Mouse (Mus musculus) CD4-positive, CD25-positive, alpha-beta regulatory T cell, adult 4 months (primary cell): Measurements from ENCODE around the gene Cfap77. TPM values are rescaled to one million over a fixed set of nuclear protein-coding genes. Genes with fewer than 3 reads are reported as not detected.

ENCODE experiments used
- ATAC-seq: one replicate; pipeline ENCODE4 v1.8.0; 2017
- polyA plus RNA-seq, 2 experiments: library from polyadenylated mRNA; unstranded; fragments of 100-300 nt; shearing (Covaris generic); gene quantifications; one replicate each; pipeline ENCODE4 v1.2.1; 2017

Gene Cfap77
- polyA plus RNA-seq, 2 experiments from 2014 or later, result 0.46 to 0.47 TPM

GRCm38 (mm10) chr2:29046151-29046550 lies 8.7 kb downstream of the Cfap77 start:
- no peak for ATAC-seq

GRCm38 (mm10) chr2:29042124-29042523 lies 12.7 kb downstream of the Cfap77 start:
- ATAC-seq, result no peak

- ATAC-seq, result no peak
Observed at GRCm38 (mm10) chr2:29041477-29041768, 13.4 kb downstream of the Cfap77 start.

- ATAC-seq, result no peak
Observed at GRCm38 (mm10) chr2:29040594-29041476, 14.0 kb downstream of the Cfap77 start.

- no peak for ATAC-seq
Observed at GRCm38 (mm10) chr2:29039741-29040140, 15.1 kb downstream of the Cfap77 start.

GRCm38 (mm10) chr2:29035698-29036097 lies 19.2 kb downstream of the Cfap77 start:
- no peak for ATAC-seq

GRCm38 (mm10) chr2:29034542-29035475 lies 20.1 kb downstream of the Cfap77 start:
- no peak for ATAC-seq

GRCm38 (mm10) chr2:29031951-29032350 lies 22.9 kb downstream of the Cfap77 start:
- no peak for ATAC-seq

- ATAC-seq, result no peak
Observed at GRCm38 (mm10) chr2:29030048-29030734, 24.7 kb downstream of the Cfap77 start.

GRCm38 (mm10) chr2:29025284-29025683 lies 29.6 kb downstream of the Cfap77 start:
- ATAC-seq, result no peak

- no peak for ATAC-seq
Observed at GRCm38 (mm10) chr2:29023001-29023400, 31.9 kb downstream of the Cfap77 start.

GRCm38 (mm10) chr2:29021025-29021424 lies 33.8 kb downstream of the Cfap77 start:
- no peak for ATAC-seq

- ATAC-seq, result no peak
Observed at GRCm38 (mm10) chr2:29018680-29019079, 36.2 kb downstream of the Cfap77 start.

GRCm38 (mm10) chr2:29016599-29017587 lies 38.0 kb downstream of the Cfap77 start:
- ATAC-seq, result no peak

- ATAC-seq, result no peak
Observed at GRCm38 (mm10) chr2:29012523-29012922, 42.3 kb downstream of the Cfap77 start.

GRCm38 (mm10) chr2:29007656-29008055 lies 47.2 kb downstream of the Cfap77 start:
- ATAC-seq, result no peak

- ATAC-seq, result no peak
Observed at GRCm38 (mm10) chr2:29006455-29007034, 48.3 kb downstream of the Cfap77 start.

- ATAC-seq, result no peak
Observed at GRCm38 (mm10) chr2:29004037-29004436, 50.8 kb downstream of the Cfap77 start.

GRCm38 (mm10) chr2:28998246-28998645 lies 56.6 kb downstream of the Cfap77 start:
- ATAC-seq, result no peak

GRCm38 (mm10) chr2:28997161-28997834 lies 57.6 kb downstream of the Cfap77 start:
- ATAC-seq, result no peak

- no peak for ATAC-seq
Observed at GRCm38 (mm10) chr2:28995436-28995835, 59.4 kb downstream of the Cfap77 start.
